Mouse (Mus musculus) cerebellum, adult 9-11 months (tissue): ENCODE measurements around the gene Ptn.
"Not testable (repeated sequence)": the region's sequence is repeated elsewhere in the genome, so short reads cannot be mapped to it uniquely, and the experiment has no call there.

Source experiments
- DNase-seq: peaks from one replicate; pipeline ENCODE4 v3.0.0; 2022

Gene Ptn

GRCm38 (mm10) chr6:36752887-36753286, 57.1 kb downstream of the Ptn start:
- no peak for DNase-seq

GRCm38 (mm10) chr6:36739811-36740210, 70.2 kb downstream of the Ptn start:
- no peak for DNase-seq

- no peak for DNase-seq
Measured at GRCm38 (mm10) chr6:36736763-36737162, 73.3 kb downstream of the Ptn start.

GRCm38 (mm10) chr6:36735622-36736021, 74.4 kb downstream of the Ptn start:
- not testable (repeated sequence) for DNase-seq

- DNase-seq: not testable (repeated sequence)
Measured at GRCm38 (mm10) chr6:36729811-36730210, 80.2 kb downstream of the Ptn start.

- no peak for DNase-seq
Measured at GRCm38 (mm10) chr6:36728079-36728478, 81.9 kb downstream of the Ptn start.

- DNase-seq: no peak
Measured at GRCm38 (mm10) chr6:36725509-36726160, 84.4 kb downstream of the Ptn start.

- no peak for DNase-seq
Measured at GRCm38 (mm10) chr6:36722769-36723549, 87.1 kb downstream of the Ptn start.

- no peak for DNase-seq
Measured at GRCm38 (mm10) chr6:36713329-36713728, 96.7 kb downstream of the Ptn start.

GRCm38 (mm10) chr6:36695481-36695880, 114.5 kb downstream of the Ptn start:
- no peak for DNase-seq

- peak; percentile 28 for DNase-seq
Measured at GRCm38 (mm10) chr6:36691497-36691896, 118.5 kb downstream of the Ptn start.

- no peak for DNase-seq
Measured at GRCm38 (mm10) chr6:36690941-36691340, 119.1 kb downstream of the Ptn start.

GRCm38 (mm10) chr6:36676710-36677691, 133.0 kb downstream of the Ptn start:
- DNase-seq: no peak

GRCm38 (mm10) chr6:36672399-36673221, 137.4 kb downstream of the Ptn start:
- no peak for DNase-seq

GRCm38 (mm10) chr6:36671274-36671673, 138.7 kb downstream of the Ptn start:
- DNase-seq: no peak
